Mouse (Mus musculus) stomach, postnatal 0 days (tissue): ENCODE data around the gene Abcc6.

ENCODE experiments used
- CTCF ChIP-seq: IDR thresholded peaks from 2 replicates; pipeline ENCODE4 v1.5.1; 2016; ENCODE audit warnings: antibody characterized with exemption, low read depth, mild to moderate bottlenecking, moderate library complexity
- EP300 ChIP-seq: optimal IDR thresholded peaks from 2 replicates; pipeline ENCODE3; 2016; ENCODE audit warnings: antibody characterized with exemption

DNA sequence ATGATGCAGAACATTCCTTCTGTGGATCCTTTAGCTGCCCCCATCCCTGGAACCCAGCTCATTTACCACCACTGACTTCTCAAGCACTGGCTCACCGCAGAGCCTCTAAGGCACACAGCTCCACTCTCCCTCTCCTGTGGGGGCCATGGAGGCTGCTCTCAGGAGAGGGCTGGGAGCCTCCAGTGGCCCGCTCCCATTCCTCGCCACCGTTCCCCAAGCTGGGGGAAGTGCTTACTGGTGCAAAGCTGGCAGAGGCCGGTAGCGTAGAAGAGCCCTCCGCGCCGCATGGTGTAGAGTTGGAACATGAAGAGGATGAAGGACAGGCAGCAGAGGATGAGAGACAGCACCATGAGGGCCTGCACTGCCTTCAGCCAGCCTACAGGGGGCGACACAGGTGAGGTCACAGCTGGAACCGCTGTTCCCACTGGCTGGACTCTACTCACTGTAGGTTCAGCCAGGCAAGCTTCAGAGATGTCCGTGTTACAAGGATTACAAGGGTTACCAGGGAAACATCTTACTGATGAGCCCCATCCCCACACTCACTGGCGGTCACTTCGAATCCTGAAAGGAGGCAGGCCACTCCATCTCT, 110.9 kb downstream of the Abcc6 start:
- TF ChIP-seq CTCF: peak; percentile 65
- TF ChIP-seq EP300: no peak
